Mouse (Mus musculus): ENCODE measurements around the gene Trim2. TPM values are rescaled to one million over a fixed set of nuclear protein-coding genes. Genes with fewer than 3 reads are reported as not detected.

Trim2 gene
- polyA plus RNA-seq, 1 experiment from 2014 or later: 31.7 TPM

DNA sequence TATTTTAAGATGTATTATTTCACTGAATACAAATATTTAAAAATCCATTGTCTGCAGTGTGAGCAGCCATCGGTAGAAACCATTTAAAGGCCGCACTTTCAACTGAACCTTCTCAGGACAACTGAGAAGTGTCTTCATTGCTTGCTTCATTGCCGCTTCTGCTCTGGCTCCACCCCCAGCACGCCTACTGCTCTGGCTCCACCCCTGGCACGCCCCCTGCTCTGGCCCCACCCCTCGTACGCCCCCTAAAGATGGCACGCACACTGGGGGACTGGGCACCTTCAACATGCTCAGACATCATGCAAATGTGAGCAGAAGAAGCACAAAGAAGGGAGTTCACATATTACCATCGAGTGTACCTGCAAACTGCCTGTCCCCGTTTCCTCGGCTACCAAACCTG, 134.3 kb downstream of the Trim2 start:
- WGBS: 36% methylated on average over 11 of the region's 11 CpGs
- no peak overlapping the region for H3K4me3 ChIP-seq (replicated peaks)
- no peak overlapping the region for H3K4me2 ChIP-seq
- H3K27me3 ChIP-seq (replicated peaks): no peaks in the 10 kb centered on the region
- H3K4me1 ChIP-seq: 0 out of 2 replicates have a peak, but pooled peaks cover 3% of the 10 kb centered on the region
- ATAC-seq (ENCODE audit: insufficient read depth, low FRiP score, low read depth): no peak
- H3K27ac ChIP-seq: no peak overlapping the region
- no peaks in the 10 kb centered on the region for H3K9me3 ChIP-seq
- H3K9ac ChIP-seq: no peak overlapping the region
- no peaks in the 10 kb centered on the region for H3K36me3 ChIP-seq

DNA sequence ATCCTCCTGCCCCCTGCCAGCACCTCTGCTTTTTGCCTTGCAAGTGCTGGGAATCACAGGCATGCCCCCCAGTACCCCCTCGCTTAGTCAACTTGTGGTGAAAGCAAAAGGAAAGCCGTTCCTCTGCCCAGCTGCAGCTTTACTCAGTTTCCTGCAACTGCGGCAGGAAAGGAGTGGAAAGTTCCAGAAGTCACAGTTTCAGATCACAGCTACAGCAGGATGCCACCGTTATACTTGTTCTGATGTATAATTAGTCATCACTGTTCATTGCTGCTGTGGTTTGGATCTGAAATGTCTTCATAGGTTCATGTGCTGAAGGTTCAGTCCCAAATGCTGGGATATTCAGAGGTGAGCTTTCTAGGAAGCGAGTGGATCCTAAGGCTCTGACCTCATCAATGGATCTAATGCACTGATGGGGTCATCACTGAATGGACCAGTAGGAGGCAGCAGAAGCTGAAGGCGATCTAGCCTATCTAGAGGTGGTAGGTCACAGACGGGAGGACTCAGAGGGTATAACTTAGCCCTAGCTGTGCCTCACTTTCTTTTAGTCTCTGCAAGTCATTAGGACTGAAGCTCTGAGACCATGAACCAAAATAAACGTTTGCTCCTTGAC, 137.2 kb downstream of the Trim2 start:
- ATAC-seq (ENCODE audit: insufficient read depth, low FRiP score, low read depth): no peak
- H3K4me2 ChIP-seq: no peak overlapping the region
- 0 out of 2 replicates have a peak, but pooled peaks cover 3% of the 10 kb centered on the region for H3K4me1 ChIP-seq
- H3K9ac ChIP-seq: no peak overlapping the region
- no peak overlapping the region for H3K4me3 ChIP-seq (replicated peaks)
- no peak overlapping the region for H3K27ac ChIP-seq
- no peaks in the 10 kb centered on the region for H3K27me3 ChIP-seq (replicated peaks)
- 75% methylated on average over 8 of the region's 8 CpGs for WGBS
- H3K9me3 ChIP-seq: no peaks in the 10 kb centered on the region
- 0 out of 2 replicates have a peak, but pooled peaks cover 4% of the 10 kb centered on the region for H3K36me3 ChIP-seq

DNA sequence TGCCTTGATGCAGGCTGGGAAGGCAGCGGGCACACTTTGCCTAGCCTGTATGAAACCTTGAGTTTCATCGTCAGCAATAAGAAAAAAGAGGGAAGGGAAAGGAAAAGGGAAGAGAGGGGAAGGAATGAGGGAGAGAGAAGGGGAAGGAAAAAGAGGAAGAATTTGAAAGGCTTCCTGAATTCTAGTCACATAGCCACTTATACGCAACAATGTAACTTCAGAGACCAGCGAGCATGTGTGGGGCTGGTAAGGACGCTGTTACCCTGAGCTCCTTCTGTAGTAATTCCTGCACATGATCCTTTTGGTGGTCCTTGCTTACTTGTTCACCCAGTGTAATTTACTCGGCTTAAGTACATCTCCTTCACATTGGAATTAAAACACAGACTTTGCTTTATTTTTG, 137.7 kb downstream of the Trim2 start:
- 82% methylated on average over 6 of the region's 6 CpGs for WGBS
- 0 out of 2 replicates have a peak, but pooled peaks cover 4% of the 10 kb centered on the region for H3K36me3 ChIP-seq
- ATAC-seq (ENCODE audit: insufficient read depth, low FRiP score, low read depth): no peak

DNA sequence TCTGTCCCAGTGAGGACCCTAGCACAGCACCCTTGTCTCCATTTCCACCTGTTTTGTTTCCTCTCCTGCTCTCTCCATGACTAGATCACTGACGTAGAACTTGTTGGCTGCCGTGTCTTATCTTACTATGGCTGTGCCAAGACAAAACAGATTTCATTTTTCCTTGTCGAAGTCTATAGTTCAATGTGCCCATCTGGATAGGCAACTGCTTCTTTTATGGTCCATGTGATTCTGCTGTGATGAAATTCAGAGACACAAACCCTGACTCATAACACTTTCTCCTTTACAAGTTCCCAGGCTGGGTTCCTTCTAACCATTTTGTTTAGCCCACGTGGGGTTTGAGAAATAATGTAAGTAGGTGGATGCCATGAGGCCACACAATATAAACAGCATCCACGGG, 140.6 kb downstream of the Trim2 start:
- 83% methylated on average over 5 of the region's 5 CpGs for WGBS
- Histone ChIP-seq H3K4me1 (no peaks in the 10 kb centered on the region), H3K4me2 (no peak overlapping the region), H3K4me3 (replicated peaks) (no peak overlapping the region), H3K9me3 (no peaks in the 10 kb centered on the region), H3K27me3 (replicated peaks) (no peaks in the 10 kb centered on the region), H3K27ac (no peak overlapping the region), H3K36me3 (0 out of 2 replicates have a peak, but pooled peaks cover 4% of the 10 kb centered on the region), H3K9ac (no peak overlapping the region)
- no peak for ATAC-seq (ENCODE audit: insufficient read depth, low FRiP score, low read depth)

More for the DNA sequence above, 137.7 kb downstream of the Trim2 start:
- Histone ChIP-seq H3K9ac (no peak overlapping the region), H3K4me1 (0 out of 2 replicates have a peak, but pooled peaks cover 3% of the 10 kb centered on the region), H3K9me3 (no peaks in the 10 kb centered on the region), H3K27me3 (replicated peaks) (no peaks in the 10 kb centered on the region), H3K4me3 (replicated peaks) (no peak overlapping the region), H3K4me2 (no peak overlapping the region), H3K27ac (no peak overlapping the region)

DNA sequence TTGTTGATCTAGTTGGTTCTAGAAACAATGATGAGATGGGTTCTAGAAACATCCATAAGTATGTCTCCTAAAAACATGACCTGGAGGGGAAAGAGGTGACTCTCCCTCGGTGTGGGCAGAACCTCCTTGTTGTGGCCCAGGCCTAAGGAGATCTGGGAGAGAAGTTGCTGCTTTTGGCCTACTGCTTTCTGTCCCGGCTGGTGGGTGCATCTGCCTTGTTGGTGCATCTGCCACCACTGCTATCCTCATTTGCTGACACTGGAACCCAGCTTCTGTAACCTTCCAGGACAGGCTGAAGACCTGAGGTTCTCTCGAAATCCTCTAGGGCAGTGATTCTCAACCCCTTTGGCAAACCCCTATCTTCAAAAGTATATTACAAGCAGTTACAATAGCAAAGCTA, 141.3 kb downstream of the Trim2 start:
- H3K36me3 ChIP-seq: 0 out of 2 replicates have a peak, but pooled peaks cover 4% of the 10 kb centered on the region
- H3K4me3 ChIP-seq (replicated peaks): no peak overlapping the region
- no peaks in the 10 kb centered on the region for H3K4me1 ChIP-seq
- H3K27ac ChIP-seq: no peak overlapping the region
- no peak overlapping the region for H3K4me2 ChIP-seq
- WGBS: 96% methylated on average over 3 of the region's 3 CpGs
- no peak overlapping the region for H3K9ac ChIP-seq
- H3K27me3 ChIP-seq (replicated peaks): no peaks in the 10 kb centered on the region
- no peak for ATAC-seq (ENCODE audit: insufficient read depth, low FRiP score, low read depth)
- no peaks in the 10 kb centered on the region for H3K9me3 ChIP-seq

DNA sequence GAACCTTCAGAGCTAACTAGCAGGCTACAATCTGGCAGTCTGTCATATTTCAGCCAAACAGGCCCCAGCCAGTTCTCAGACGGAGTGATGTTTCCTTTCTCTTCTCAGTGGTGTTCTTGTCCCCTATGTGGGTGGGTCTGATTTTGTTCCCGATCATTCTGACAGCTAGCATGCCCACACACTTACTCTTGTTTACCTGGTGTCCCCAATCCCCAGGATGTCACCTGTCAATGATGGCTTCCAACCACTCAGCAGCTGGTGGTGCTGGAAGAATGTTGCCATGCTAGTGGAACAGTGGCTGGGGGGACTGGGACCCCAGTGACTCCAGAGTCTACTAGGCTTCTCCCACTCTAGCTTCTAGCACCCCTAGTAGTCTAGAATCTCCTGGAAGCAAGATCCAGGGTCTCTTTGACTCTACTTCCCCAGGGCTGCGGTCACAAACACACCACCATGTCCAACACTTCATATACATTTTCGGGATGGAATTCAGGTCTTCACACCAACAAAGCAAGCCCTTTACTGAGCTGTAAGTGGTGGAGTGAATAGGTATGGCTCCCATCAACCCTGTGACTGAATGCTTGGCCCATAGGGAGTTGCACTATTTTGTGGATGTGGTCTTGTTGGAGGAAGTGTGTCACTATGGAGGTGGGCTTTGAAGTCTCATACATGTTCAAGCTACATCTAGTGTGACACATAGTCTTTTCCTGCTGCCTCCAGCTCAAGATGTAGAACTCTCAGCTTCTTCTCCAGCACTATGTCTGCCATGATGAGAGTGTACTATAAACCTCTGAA, 148.9 kb downstream of the Trim2 start:
- 82% methylated on average over 4 of the region's 4 CpGs for WGBS
- Histone ChIP-seq H3K9ac (no peak overlapping the region), H3K9me3 (no peaks in the 10 kb centered on the region), H3K27ac (no peak overlapping the region), H3K36me3 (no peaks in the 10 kb centered on the region), H3K27me3 (replicated peaks) (no peaks in the 10 kb centered on the region), H3K4me3 (replicated peaks) (no peak overlapping the region), H3K4me2 (no peak overlapping the region), H3K4me1 (peaks cover 4% of the 10 kb centered on the region; the same call in 1 of the 2 replicates)
- no peak for ATAC-seq (ENCODE audit: insufficient read depth, low FRiP score, low read depth)

DNA sequence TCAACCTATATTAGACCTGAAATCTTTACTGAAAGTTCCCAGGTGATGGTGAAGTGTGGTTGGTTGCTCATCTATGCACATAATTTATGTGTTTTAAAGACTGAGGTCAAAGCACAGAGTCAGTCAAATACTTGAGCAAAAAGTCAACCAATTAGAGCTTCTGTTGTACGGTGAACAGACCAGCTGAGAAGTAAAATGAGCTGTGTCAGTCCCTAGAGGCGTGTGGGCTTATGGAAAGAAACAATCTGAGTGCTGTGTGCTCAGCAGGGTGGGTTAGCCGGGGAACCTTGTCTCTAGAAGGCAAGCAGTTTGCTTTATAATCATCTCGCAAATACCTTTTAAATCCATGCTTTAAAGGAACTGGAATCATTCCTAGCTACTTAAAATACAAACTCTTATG, 149.7 kb downstream of the Trim2 start:
- no peak overlapping the region for H3K4me3 ChIP-seq (replicated peaks)
- H3K27ac ChIP-seq: no peak overlapping the region
- no peak for ATAC-seq (ENCODE audit: insufficient read depth, low FRiP score, low read depth)
- no peak overlapping the region for H3K4me2 ChIP-seq
- H3K4me1 ChIP-seq: peaks cover 4% of the 10 kb centered on the region; the same call in 1 of the 2 replicates
- no peaks in the 10 kb centered on the region for H3K27me3 ChIP-seq (replicated peaks)
- 47% methylated on average over 4 of the region's 4 CpGs for WGBS
- H3K9ac ChIP-seq: no peak overlapping the region
- H3K9me3 ChIP-seq: no peaks in the 10 kb centered on the region
- H3K36me3 ChIP-seq: no peaks in the 10 kb centered on the region

DNA sequence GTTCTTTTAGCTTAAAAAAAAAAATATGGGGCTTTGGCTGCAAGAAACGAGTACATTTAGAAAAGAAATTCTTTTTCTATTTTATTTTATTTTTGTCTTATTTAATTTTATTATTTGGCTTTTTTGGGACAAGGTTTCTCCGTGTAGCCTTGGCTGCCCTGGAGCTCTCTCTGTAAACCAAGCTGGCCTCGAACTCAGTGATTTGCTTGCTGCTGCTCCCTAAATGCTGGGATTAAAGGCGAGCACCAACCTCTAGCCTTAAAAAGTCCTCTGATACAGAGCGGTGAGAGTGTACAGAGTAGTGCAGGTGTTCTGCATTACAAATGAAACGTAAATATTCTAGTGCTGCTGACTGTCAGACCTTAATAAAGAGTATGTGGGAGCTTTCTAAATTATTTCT, 150.6 kb downstream of the Trim2 start:
- WGBS: 34% methylated on average over 6 of the region's 6 CpGs
- no peaks in the 10 kb centered on the region for H3K36me3 ChIP-seq
- H3K4me1 ChIP-seq: peaks cover 4% of the 10 kb centered on the region; the same call in 1 of the 2 replicates
- no peaks in the 10 kb centered on the region for H3K9me3 ChIP-seq
- peak overlapping the region; percentile 74; the same call in 1 of the 2 replicates for H3K27ac ChIP-seq
- H3K4me3 ChIP-seq (replicated peaks): no peak overlapping the region; the same call in 1 of the 2 replicates
- no peak for ATAC-seq (ENCODE audit: insufficient read depth, low FRiP score, low read depth)
- no peaks in the 10 kb centered on the region for H3K27me3 ChIP-seq (replicated peaks)
- peak overlapping the region; percentile 100; the same call in 1 of the 2 replicates for H3K4me2 ChIP-seq
- H3K9ac ChIP-seq: no peak overlapping the region

DNA sequence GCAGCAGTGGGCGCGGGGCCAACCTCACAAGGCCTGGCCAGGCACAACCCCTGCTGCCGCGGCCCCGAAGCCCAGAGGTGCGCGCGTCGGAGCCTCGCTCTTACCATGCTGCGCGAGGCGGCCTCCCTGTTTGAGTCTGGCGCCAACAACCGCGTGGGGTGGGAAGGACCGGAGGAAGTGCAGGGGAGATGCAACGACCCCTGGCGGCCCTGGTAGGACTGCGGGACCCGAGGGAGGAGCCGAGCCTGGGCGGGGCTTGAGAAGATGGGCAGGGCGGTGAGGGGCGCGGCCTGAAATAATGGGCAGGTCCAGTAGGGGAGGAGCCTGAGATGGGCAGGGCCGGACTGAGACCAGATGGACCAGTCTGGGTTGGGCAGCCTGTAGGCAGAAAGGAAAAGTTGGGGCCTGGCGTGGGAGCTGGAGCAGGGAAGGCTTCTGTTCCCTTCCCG, 151.1 kb downstream of the Trim2 start, which contains the start of gene Mnd1:
Gene Mnd1 (minus strand): TSS at position 229 of the 449 bp plus-strand sequence.
- Histone ChIP-seq H3K4me2 (peak within 1 kb of the TSS; percentile 100), H3K27me3 (replicated peaks) (no peaks in the 10 kb centered on the region), H3K9me3 (no peaks in the 10 kb centered on the region), H3K4me3 (replicated peaks) (peak within 1 kb of the TSS; percentile 61), H3K9ac (peak within 1 kb of the TSS; percentile 48; the same call in 1 of the 2 replicates), H3K4me1 (peaks cover 4% of the 10 kb centered on the region; the same call in 1 of the 2 replicates), H3K27ac (peak within 1 kb of the TSS; percentile 74), H3K36me3 (no peaks in the 10 kb centered on the region)
- under 1% methylated on average over 29 of the region's 29 CpGs for WGBS
- peak; percentile 99 for ATAC-seq (ENCODE audit: insufficient read depth, low FRiP score, low read depth)

DNA sequence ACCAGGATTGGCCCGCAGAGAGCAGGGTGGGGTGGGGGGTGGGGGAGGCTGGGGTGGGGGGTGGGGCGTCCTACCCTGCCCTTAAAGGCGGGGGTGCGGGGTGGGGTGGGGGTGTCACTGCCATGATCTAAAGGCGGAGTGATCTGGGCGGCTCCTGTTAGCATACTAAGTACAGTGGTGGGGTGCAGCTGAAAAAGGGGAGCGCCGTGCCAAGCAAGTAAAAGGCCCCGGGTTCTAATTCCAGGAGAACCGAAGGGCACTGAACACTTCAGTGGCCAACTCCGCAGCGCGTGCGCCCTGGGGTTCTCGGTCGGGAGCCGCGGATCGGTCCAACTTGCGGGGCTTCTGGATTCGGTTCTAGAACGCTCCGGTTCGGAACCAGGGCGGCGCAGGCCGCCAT, 151.5 kb downstream of the Trim2 start:
- Histone ChIP-seq H3K36me3 (no peaks in the 10 kb centered on the region), H3K27ac (peak overlapping the region; percentile 74), H3K4me3 (replicated peaks) (peak overlapping the region; percentile 61), H3K9me3 (no peaks in the 10 kb centered on the region), H3K9ac (peak overlapping the region; percentile 48; the same call in 1 of the 2 replicates), H3K4me2 (peak overlapping the region; percentile 100), H3K4me1 (peaks cover 4% of the 10 kb centered on the region; the same call in 1 of the 2 replicates), H3K27me3 (replicated peaks) (no peaks in the 10 kb centered on the region)
- 1% methylated on average over 27 of the region's 27 CpGs for WGBS
- ATAC-seq (ENCODE audit: insufficient read depth, low FRiP score, low read depth): peak; percentile 15

DNA sequence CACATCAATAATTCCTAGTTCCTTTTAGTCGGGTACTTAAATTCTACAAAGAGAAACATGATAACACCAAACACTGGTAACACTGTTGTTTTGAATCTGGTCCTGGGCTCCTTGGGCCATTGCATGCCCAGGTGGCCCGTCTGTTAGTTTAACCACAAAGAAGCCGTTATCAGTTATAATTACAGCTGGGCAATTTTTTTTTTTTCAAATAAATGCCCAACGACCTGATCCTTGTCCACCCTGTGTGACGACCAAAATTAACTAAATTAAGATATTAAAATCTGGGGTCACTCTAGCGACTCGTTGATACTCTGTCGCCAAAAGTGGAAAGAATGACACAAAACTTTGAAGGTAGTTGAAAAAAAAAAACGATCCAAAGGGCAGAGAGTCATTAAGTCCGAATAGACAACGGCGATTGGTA, 151.9 kb downstream of the Trim2 start:
- Histone ChIP-seq H3K9ac (no peak overlapping the region), H3K4me3 (replicated peaks) (peak overlapping the region; percentile 61), H3K9me3 (no peaks in the 10 kb centered on the region), H3K27me3 (replicated peaks) (no peaks in the 10 kb centered on the region), H3K36me3 (no peaks in the 10 kb centered on the region), H3K4me1 (peaks cover 4% of the 10 kb centered on the region; the same call in 1 of the 2 replicates), H3K27ac (peak overlapping the region; percentile 4; the same call in 1 of the 2 replicates), H3K4me2 (peak overlapping the region; percentile 100)
- WGBS: 11% methylated on average over 12 of the region's 12 CpGs
- ATAC-seq (ENCODE audit: insufficient read depth, low FRiP score, low read depth): no peak

DNA sequence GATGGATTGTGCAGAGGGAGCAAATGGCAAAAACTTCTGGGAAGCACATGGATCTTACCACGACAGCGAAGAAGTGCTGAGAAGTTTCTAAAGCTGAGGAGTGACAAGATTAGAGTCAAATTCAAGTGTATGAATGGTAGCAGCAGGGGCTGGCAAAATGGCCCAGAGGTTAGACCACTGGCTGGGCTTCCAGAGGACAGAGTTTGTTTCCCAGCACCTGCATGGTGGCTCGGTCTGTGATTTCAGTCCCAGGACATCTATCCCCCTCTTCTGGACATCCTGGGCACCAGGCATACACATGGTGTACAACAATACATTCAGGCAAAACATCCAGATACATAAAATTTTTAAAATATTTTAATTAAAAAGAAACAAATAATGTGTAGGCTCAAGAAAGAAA, 156.8 kb downstream of the Trim2 start:
- no peak overlapping the region for H3K27ac ChIP-seq

More for the DNA sequence above, 156.8 kb downstream of the Trim2 start:
- H3K4me3 ChIP-seq (replicated peaks): no peak overlapping the region
- no peak overlapping the region for H3K4me2 ChIP-seq
- no peaks in the 10 kb centered on the region for H3K9me3 ChIP-seq
- 88% methylated on average over 3 of the region's 3 CpGs for WGBS
- no peaks in the 10 kb centered on the region for H3K36me3 ChIP-seq
- H3K9ac ChIP-seq: no peak overlapping the region
- H3K4me1 ChIP-seq: peaks cover 4% of the 10 kb centered on the region; the same call in 1 of the 2 replicates
- no peak for ATAC-seq (ENCODE audit: insufficient read depth, low FRiP score, low read depth)
- no peaks in the 10 kb centered on the region for H3K27me3 ChIP-seq (replicated peaks)
